Mouse (Mus musculus) midbrain, postnatal 0 days (tissue): Measurements from ENCODE around the gene Sh3bp1. TPM values are rescaled to one million over a fixed set of nuclear protein-coding genes. Genes with fewer than 3 reads are reported as not detected.
A peak's percentile ranks its signal among the peaks of the same experiment; 100 is the strongest.

Experiments
- ATAC-seq: fragments of 200-750 bp; cut with Nextera tagmentation; 2 replicates; pipeline ENCODE4 v1.8.0; 2017; ENCODE audit warnings: moderate number of reproducible peaks, mild to moderate bottlenecking, moderate TSS enrichment, moderate library complexity; ENCODE audit not compliant: low FRiP score
- DNase-seq: peaks from one replicate; pipeline ENCODE4 v3.0.0-alpha.2; 2015; ENCODE audit warnings: low spot score
- H3K27ac ChIP-seq: fragments of 300-500 bp; sonication (generic); 2 replicates; pipeline ENCODE4 v1.5.1; 2014; ENCODE audit warnings: low read depth, mild to moderate bottlenecking, low read length, mixed read lengths
- H3K27me3 ChIP-seq: fragments of 300-500 bp; sonication (generic); 2 replicates; pipeline ENCODE4 v1.6.1; 2014; ENCODE audit warnings: low read length, control low read depth, mixed read lengths; ENCODE audit not compliant: insufficient read depth
- H3K36me3 ChIP-seq: fragments of 300-500 bp; sonication (generic); 2 replicates; pipeline ENCODE4 v1.6.1; 2014; ENCODE audit warnings: low read length, control low read depth, mixed read lengths; ENCODE audit not compliant: insufficient read depth
- H3K4me1 ChIP-seq: fragments of 300-500 bp; sonication (generic); 2 replicates; pipeline ENCODE4 v1.6.1; 2014; ENCODE audit warnings: mild to moderate bottlenecking, control low read depth, antibody characterized with exemption, low read length, mixed read lengths; ENCODE audit not compliant: insufficient read depth
- H3K4me2 ChIP-seq: fragments of 300-500 bp; sonication (generic); 2 replicates; pipeline ENCODE4 v1.6.1; 2014; ENCODE audit warnings: low read depth, mild to moderate bottlenecking, low read length, mixed read lengths; ENCODE audit not compliant: poor library complexity, severe bottlenecking
- H3K4me3 ChIP-seq: fragments of 300-500 bp; sonication (generic); 2 replicates; pipeline ENCODE4 v1.5.1; 2014; ENCODE audit warnings: low read depth, mild to moderate bottlenecking, low read length, moderate library complexity
- H3K9ac ChIP-seq: fragments of 300-500 bp; sonication (generic); replicated peaks from 2 replicates; pipeline ENCODE4 v1.6.1; 2014; ENCODE audit warnings: mild to moderate bottlenecking, low read length, moderate library complexity, mixed read lengths; ENCODE audit not compliant: poor library complexity, severe bottlenecking
- H3K9me3 ChIP-seq: fragments of 300-500 bp; sonication (generic); 2 replicates; pipeline ENCODE4 v1.6.1; 2016; ENCODE audit warnings: low read length, control low read depth
- CTCF ChIP-seq: IDR thresholded peaks from 2 replicates; pipeline ENCODE4 v1.5.1; 2016; ENCODE audit warnings: antibody characterized with exemption, mild to moderate bottlenecking
- WGBS: fragments of 180-500 bp; shearing (Covaris S2); extraction: QIAGEN DNeasy Blood & Tissue Kit; methylation state at CpG from one replicate; pipeline ENCODE4 v1.1.7; 2014; 5-methylcytosine and 5-hydroxymethylcytosine counted together
- polyA plus RNA-seq: library from polyadenylated mRNA; unstranded; fragments of >200 nt; fragmentation: Nextera tagmentation; extraction: Ambion mirVana; gene quantifications from 2 replicates; pipeline ENCODE4 v1.2.1, GENCODE M21; 2015
- total RNA-seq: library from RNA; depleted of rRNA; stranded (reverse); fragments of >200 nt; gene quantifications from 2 replicates; pipeline ENCODE4 v1.2.3, GENCODE M21; 2014

Gene Sh3bp1
- total and polyA plus RNA-seq, 2 experiments from 2014 or later, result 4.2 to 4.7 TPM

DNA sequence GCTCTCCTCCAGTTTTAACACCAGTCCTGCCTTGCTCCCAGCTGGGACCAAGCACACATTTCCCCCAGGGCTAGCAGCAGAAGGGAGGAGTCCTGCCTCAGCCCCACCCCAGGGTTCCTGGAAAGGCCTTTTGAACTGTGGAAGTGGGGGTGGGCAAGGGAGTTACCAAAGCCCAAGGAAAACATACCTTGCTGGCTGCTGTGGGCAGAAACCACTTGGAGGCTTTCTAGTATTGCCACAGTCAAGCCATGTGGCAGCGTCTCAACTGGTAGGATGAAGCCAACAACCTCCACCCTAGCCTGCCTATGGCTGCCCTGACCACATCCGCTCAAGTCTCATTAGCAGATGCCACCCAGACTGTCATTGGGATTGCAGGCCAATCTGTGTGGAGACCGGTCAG lies 3.4 kb upstream of the Sh3bp1 start:
- 91% methylated on average over 3 of the region's 3 CpGs for WGBS
- no peak overlapping the region for H3K9ac ChIP-seq
- no peak for TF ChIP-seq CTCF
- ATAC-seq (no peak), DNase-seq (no peak)
- H3K4me2 ChIP-seq, result no peak overlapping the region
- no peak overlapping the region for H3K4me3 ChIP-seq
- H3K27ac ChIP-seq, result no peak overlapping the region
- H3K4me1 ChIP-seq, result 0 out of 2 replicates have a peak, but pooled peaks cover 3% of the 10 kb centered on the region
- no peaks in the 10 kb centered on the region for H3K9me3 ChIP-seq
- peaks cover 3% of the 10 kb centered on the region; the same call in 1 of the 2 replicates for H3K27me3 ChIP-seq
- peaks cover 30% of the 10 kb centered on the region for H3K36me3 ChIP-seq

DNA sequence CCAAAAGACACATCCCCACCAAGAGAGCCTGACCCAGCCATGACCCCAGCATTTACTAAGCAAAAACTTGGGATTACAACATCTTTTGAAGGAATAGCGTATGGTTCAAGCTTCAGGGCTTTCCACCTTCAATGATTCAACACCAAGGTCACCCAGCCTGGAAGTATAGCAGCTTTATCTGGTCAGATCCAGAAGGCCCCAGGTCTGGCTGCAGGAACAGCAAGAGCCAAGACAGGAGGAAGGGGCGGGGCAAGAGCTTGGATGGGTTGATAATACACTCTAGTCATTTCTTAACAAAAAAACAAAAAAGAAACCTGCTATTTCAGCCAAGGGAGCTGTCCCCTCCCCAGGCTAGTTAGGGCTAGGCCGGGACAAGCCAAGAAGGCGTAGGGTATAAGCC lies 2.1 kb upstream of the Sh3bp1 start:
- no peak overlapping the region for H3K4me3 ChIP-seq

DNA sequence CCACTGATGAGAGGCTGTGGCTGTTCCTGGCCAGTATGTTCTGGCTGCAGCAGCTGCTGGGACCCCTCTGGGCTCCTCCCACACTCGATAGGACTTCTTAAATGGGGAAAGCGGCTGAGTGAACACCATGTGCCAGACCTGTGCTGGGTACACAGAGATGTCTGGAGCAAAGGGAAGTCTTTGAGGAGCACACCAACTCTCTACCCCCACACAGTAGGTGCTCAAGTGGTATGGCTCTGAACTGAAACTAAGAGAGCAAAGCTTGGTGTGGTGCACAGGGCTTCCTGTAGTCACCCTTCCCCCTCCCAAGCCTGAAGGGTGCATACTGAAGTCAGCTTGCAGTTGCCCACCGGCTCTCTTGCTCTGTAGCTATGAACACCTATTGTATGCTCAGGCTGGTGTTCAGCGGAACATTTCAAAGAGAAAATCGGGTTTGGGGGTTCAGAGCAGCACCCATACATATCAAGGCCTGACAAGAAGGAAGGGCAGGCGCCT lies 1.0 kb upstream of the Sh3bp1 start:
- Histone ChIP-seq H3K36me3 (peaks cover 8% of the 10 kb centered on the region; the same call in 1 of the 2 replicates), H3K27ac (no peak overlapping the region), H3K9ac (no peak overlapping the region), H3K4me2 (no peak overlapping the region), H3K27me3 (peaks cover 3% of the 10 kb centered on the region; the same call in 1 of the 2 replicates), H3K4me1 (0 out of 2 replicates have a peak, but pooled peaks cover 3% of the 10 kb centered on the region), H3K4me3 (no peak overlapping the region), H3K9me3 (no peaks in the 10 kb centered on the region)
- ATAC-seq (no peak), DNase-seq (no peak)
- 66% methylated on average over 6 of the region's 6 CpGs for WGBS
- no peak for TF ChIP-seq CTCF

More for the DNA sequence above, 2.1 kb upstream of the Sh3bp1 start:
- 93% methylated on average over 4 of the region's 4 CpGs for WGBS
- H3K36me3 ChIP-seq, result peaks cover 17% of the 10 kb centered on the region
- DNase-seq (no peak), ATAC-seq (no peak)
- peaks cover 3% of the 10 kb centered on the region; the same call in 1 of the 2 replicates for H3K27me3 ChIP-seq
- no peaks in the 10 kb centered on the region for H3K9me3 ChIP-seq
- H3K4me2 ChIP-seq, result no peak overlapping the region
- no peak overlapping the region for H3K27ac ChIP-seq
- H3K4me1 ChIP-seq, result 0 out of 2 replicates have a peak, but pooled peaks cover 3% of the 10 kb centered on the region
- H3K9ac ChIP-seq, result no peak overlapping the region
- TF ChIP-seq CTCF, result no peak

DNA sequence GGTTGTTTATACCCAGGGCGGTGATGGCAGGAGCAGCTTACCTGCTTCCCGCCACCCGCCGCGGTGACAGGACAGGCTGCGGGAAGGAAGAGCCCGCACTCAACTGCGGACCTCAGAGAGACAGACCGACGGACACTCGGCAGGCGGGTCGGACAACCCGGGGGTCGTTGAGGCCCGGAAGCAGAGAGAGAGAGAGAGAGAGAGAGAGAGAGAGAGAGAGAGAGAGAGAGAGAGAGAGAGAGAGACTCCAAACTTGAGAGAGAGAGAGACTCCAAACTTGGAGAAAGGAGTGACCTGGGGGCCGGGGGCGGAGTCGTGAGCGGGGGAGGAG lies 194 bp upstream of the Sh3bp1 start, which contains the start of gene Gm49510:
TSS of gene Gm49510 (plus strand) at position 259 of the 331 bp plus-strand sequence.
- H3K27me3 ChIP-seq, result peaks cover 3% of the 10 kb centered on the region; the same call in 1 of the 2 replicates
- peak within 1 kb of the TSS; percentile 53 for H3K9ac ChIP-seq
- no peak for TF ChIP-seq CTCF
- H3K27ac ChIP-seq, result no peak within 1 kb of the TSS; the same call in 1 of the 2 replicates
- H3K4me3 ChIP-seq, result peak within 1 kb of the TSS; percentile 46
- DNase-seq (no peak), ATAC-seq (no peak)
- peak within 1 kb of the TSS; percentile 92 for H3K4me2 ChIP-seq
- no peaks in the 10 kb centered on the region for H3K9me3 ChIP-seq
- 6% methylated on average over 18 of the region's 20 CpGs for WGBS
- H3K36me3 ChIP-seq, result peaks cover 5% of the 10 kb centered on the region
- H3K4me1 ChIP-seq, result 0 out of 2 replicates have a peak, but pooled peaks cover 3% of the 10 kb centered on the region

DNA sequence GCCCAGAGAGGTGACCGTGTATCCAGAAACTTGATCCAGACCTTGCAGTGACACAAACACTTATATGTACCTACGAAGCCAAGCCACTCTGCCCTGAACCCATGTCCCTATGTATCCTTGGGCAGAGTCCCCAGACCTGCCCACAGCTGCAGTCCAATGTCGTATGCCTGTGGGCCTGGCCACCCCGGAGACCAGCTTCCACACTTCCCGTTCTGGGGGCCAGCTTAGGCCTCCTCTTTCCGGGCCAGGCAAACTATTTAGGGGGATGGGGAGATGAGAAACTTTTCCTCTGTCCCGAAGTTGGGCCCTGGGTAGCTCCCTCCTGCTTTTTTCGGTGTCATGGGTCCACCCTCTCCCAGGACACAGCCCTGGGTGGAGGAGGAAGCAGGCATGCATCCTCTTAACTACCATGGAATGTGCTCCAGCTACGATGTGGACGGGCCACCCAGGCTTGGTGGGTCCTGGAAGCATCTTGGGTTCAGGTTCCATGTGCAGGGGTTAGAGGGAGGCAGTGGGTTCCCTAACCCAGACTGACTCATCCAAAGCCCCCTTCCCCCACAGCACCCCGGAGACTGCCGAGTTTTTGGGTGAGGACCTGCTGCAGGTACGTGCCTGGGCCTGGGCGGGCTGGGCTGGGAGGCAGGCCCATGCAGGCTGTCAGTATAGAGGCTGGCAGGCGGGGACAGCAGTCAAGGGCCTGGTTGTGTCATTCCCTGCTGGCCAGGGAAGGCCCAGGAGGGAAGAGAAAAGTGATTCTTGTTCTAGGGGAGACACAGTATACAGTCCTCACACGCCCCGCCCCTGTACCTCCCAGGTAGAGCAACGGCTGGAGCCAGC lies 1.2 kb downstream of the Sh3bp1 start:
- H3K4me2 ChIP-seq, result peak overlapping the region; percentile 92
- no peak overlapping the region for H3K27ac ChIP-seq
- DNase-seq, result no peak
- H3K9me3 ChIP-seq, result no peaks in the 10 kb centered on the region
- 25% methylated on average over 18 of the region's 18 CpGs for WGBS
- no peak overlapping the region for H3K9ac ChIP-seq
- H3K4me3 ChIP-seq, result peak overlapping the region; percentile 46
- peaks cover 2% of the 10 kb centered on the region; the same call in 1 of the 2 replicates for H3K36me3 ChIP-seq
- TF ChIP-seq CTCF, result no peak
- H3K4me1 ChIP-seq, result 0 out of 2 replicates have a peak, but pooled peaks cover 3% of the 10 kb centered on the region
- no peak for ATAC-seq
- H3K27me3 ChIP-seq, result peaks cover 3% of the 10 kb centered on the region; the same call in 1 of the 2 replicates

DNA sequence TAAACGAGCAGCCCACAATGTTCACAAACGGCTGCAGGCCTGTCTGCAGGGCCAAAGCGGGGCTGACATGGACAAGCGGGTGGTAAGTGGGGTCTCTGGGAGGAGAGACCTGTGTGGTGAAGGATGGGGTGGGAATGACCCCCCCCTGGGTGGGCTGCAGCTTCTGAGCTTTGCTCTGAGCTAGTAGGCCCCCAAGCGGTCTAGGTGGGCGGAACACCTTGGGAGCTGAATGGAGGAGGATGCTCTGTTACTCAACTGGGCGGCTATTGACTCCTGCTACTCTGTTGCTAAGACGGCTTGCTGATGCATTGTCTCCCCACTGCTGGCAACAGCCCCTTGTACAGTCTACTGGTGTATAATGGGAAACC lies 1.8 kb downstream of the Sh3bp1 start:
- H3K36me3 ChIP-seq, result peaks cover 2% of the 10 kb centered on the region; the same call in 1 of the 2 replicates
- no peak overlapping the region for H3K27ac ChIP-seq
- H3K4me2 ChIP-seq, result no peak overlapping the region
- no peak overlapping the region for H3K9ac ChIP-seq
- no peak overlapping the region for H3K4me3 ChIP-seq
- peak; percentile 16; the same call in 1 of the 2 replicates for TF ChIP-seq CTCF
- 0 out of 2 replicates have a peak, but pooled peaks cover 3% of the 10 kb centered on the region for H3K4me1 ChIP-seq
- 39% methylated on average over 8 of the region's 8 CpGs for WGBS
- no peaks in the 10 kb centered on the region for H3K9me3 ChIP-seq
- H3K27me3 ChIP-seq, result peaks cover 3% of the 10 kb centered on the region; the same call in 1 of the 2 replicates
- no peak for ATAC-seq
- no peak for DNase-seq
